Mouse (Mus musculus) liver, embryonic 16.5 days (tissue): ENCODE measurements around the gene Zfand3. TPM values are rescaled to one million over a fixed set of nuclear protein-coding genes. Genes with fewer than 3 reads are reported as not detected.

Source experiments
- ATAC-seq: fragments of 200-750 bp; cut with Nextera tagmentation; 2 replicates; pipeline ENCODE4 v1.8.0; 2017; ENCODE audit warnings: low read depth, mild to moderate bottlenecking, moderate number of reproducible peaks, moderate library complexity
- H3K27ac ChIP-seq: fragments of 300-500 bp; sonication (generic); 2 replicates; pipeline ENCODE4 v1.5.1; 2014; ENCODE audit warnings: mild to moderate bottlenecking, low read length
- H3K27me3 ChIP-seq: fragments of 300-500 bp; sonication (generic); 2 replicates; pipeline ENCODE4 v1.6.1; 2014; ENCODE audit warnings: low read depth, low read length, mixed read lengths; ENCODE audit not compliant: control insufficient read depth, insufficient read depth
- H3K36me3 ChIP-seq: fragments of 300-500 bp; sonication (generic); 2 replicates; pipeline ENCODE4 v1.6.1; 2014; ENCODE audit warnings: mild to moderate bottlenecking; ENCODE audit not compliant: control insufficient read depth, insufficient read depth
- H3K4me1 ChIP-seq: fragments of 300-500 bp; sonication (generic); 2 replicates; pipeline ENCODE4 v1.6.1; 2014; ENCODE audit warnings: low read depth, low read length, mixed read lengths; ENCODE audit not compliant: control insufficient read depth
- H3K4me2 ChIP-seq: fragments of 300-500 bp; sonication (generic); 2 replicates; pipeline ENCODE4 v1.6.1; 2014; ENCODE audit warnings: low read depth, low read length, mixed read lengths
- H3K4me3 ChIP-seq: fragments of 300-500 bp; sonication (generic); 2 replicates; pipeline ENCODE4 v1.5.1; 2014; ENCODE audit warnings: low read depth, mild to moderate bottlenecking, low read length
- H3K9ac ChIP-seq: fragments of 300-500 bp; sonication (generic); 2 replicates; pipeline ENCODE4 v1.6.1; 2014; ENCODE audit warnings: low read depth, low read length
- H3K9me3 ChIP-seq: fragments of 300-500 bp; sonication (generic); replicated peaks from 2 replicates; pipeline ENCODE4 v1.6.1; 2016; ENCODE audit warnings: low read length; ENCODE audit not compliant: control insufficient read depth
- WGBS: fragments of 180-500 bp; shearing (Covaris S2); extraction: QIAGEN DNeasy Blood & Tissue Kit; methylation state at CpG from one replicate; pipeline ENCODE4 v1.1.7; 2014; ENCODE audit not compliant: insufficient replicate concordance; 5-methylcytosine and 5-hydroxymethylcytosine counted together
- polyA plus RNA-seq: library from polyadenylated mRNA; unstranded; fragments of >200 nt; fragmentation: Nextera tagmentation; extraction: Ambion mirVana; gene quantifications from 2 replicates; pipeline ENCODE4 v1.2.1, GENCODE M21; 2015

Zfand3 gene
- polyA plus RNA-seq, 1 experiment from 2014 or later, result 16.3 TPM

GRCm38 (mm10) chr17:30230428-30230827 lies 225.9 kb downstream of the Zfand3 start:
- no peak overlapping the region for H3K4me3 ChIP-seq
- no peaks in the 10 kb centered on the region for H3K36me3 ChIP-seq
- H3K27ac ChIP-seq, result no peak overlapping the region
- no peaks in the 10 kb centered on the region for H3K9me3 ChIP-seq
- no peak for ATAC-seq
- H3K9ac ChIP-seq, result no peak overlapping the region
- no peaks in the 10 kb centered on the region for H3K4me1 ChIP-seq
- 70% methylated on average over 4 of the region's 4 CpGs for WGBS
- no peaks in the 10 kb centered on the region for H3K27me3 ChIP-seq
- H3K4me2 ChIP-seq, result no peak overlapping the region

- H3K36me3 ChIP-seq, result no peaks in the 10 kb centered on the region
- ATAC-seq, result no peak
- 79% methylated on average over 1 of the region's 1 CpGs for WGBS
- H3K27me3 ChIP-seq, result no peaks in the 10 kb centered on the region
- no peak overlapping the region for H3K4me3 ChIP-seq
- no peaks in the 10 kb centered on the region for H3K4me1 ChIP-seq
- H3K27ac ChIP-seq, result no peak overlapping the region
- no peaks in the 10 kb centered on the region for H3K9me3 ChIP-seq
- no peak overlapping the region for H3K9ac ChIP-seq
- H3K4me2 ChIP-seq, result no peak overlapping the region
These were observed 226.9 kb downstream of the Zfand3 start for GRCm38 (mm10) chr17:30231483-30231882.

GRCm38 (mm10) chr17:30232698-30233097 lies 228.2 kb downstream of the Zfand3 start:
- Histone ChIP-seq H3K27ac (no peak overlapping the region), H3K4me1 (no peaks in the 10 kb centered on the region), H3K9ac (no peak overlapping the region), H3K9me3 (no peaks in the 10 kb centered on the region), H3K4me3 (no peak overlapping the region), H3K4me2 (no peak overlapping the region), H3K36me3 (no peaks in the 10 kb centered on the region), H3K27me3 (no peaks in the 10 kb centered on the region)
- WGBS, result 61% methylated on average over 4 of the region's 4 CpGs
- ATAC-seq, result no peak

- Histone ChIP-seq H3K9ac (no peak overlapping the region), H3K27ac (no peak overlapping the region), H3K27me3 (no peaks in the 10 kb centered on the region), H3K36me3 (no peaks in the 10 kb centered on the region), H3K9me3 (no peaks in the 10 kb centered on the region), H3K4me1 (no peaks in the 10 kb centered on the region), H3K4me2 (no peak overlapping the region), H3K4me3 (no peak overlapping the region)
- 56% methylated on average over 4 of the region's 4 CpGs for WGBS
- no peak for ATAC-seq
These were observed 230.8 kb downstream of the Zfand3 start for GRCm38 (mm10) chr17:30235380-30235779.

- ATAC-seq, result no peak
- H3K27ac ChIP-seq, result no peak overlapping the region
- H3K9ac ChIP-seq, result no peak overlapping the region
- H3K4me2 ChIP-seq, result no peak overlapping the region
- H3K4me1 ChIP-seq, result no peaks in the 10 kb centered on the region
- no peaks in the 10 kb centered on the region for H3K27me3 ChIP-seq
- no peaks in the 10 kb centered on the region for H3K9me3 ChIP-seq
- no peaks in the 10 kb centered on the region for H3K36me3 ChIP-seq
- WGBS, result 77% methylated on average over 6 of the region's 6 CpGs
- H3K4me3 ChIP-seq, result no peak overlapping the region
These were observed 232.1 kb downstream of the Zfand3 start for GRCm38 (mm10) chr17:30236611-30237010.

- WGBS, result 68% methylated on average over 7 of the region's 7 CpGs
- no peaks in the 10 kb centered on the region for H3K27me3 ChIP-seq
- no peak overlapping the region for H3K4me2 ChIP-seq
- no peak overlapping the region for H3K4me3 ChIP-seq
- H3K4me1 ChIP-seq, result no peaks in the 10 kb centered on the region
- no peak overlapping the region for H3K9ac ChIP-seq
- no peak for ATAC-seq
- H3K9me3 ChIP-seq, result no peaks in the 10 kb centered on the region
- H3K27ac ChIP-seq, result no peak overlapping the region
- no peaks in the 10 kb centered on the region for H3K36me3 ChIP-seq
These were observed 233.1 kb downstream of the Zfand3 start for GRCm38 (mm10) chr17:30237600-30237999.

GRCm38 (mm10) chr17:30239458-30239857 lies 234.9 kb downstream of the Zfand3 start:
- no peak overlapping the region for H3K4me3 ChIP-seq
- H3K4me2 ChIP-seq, result no peak overlapping the region
- H3K4me1 ChIP-seq, result no peaks in the 10 kb centered on the region
- no peaks in the 10 kb centered on the region for H3K27me3 ChIP-seq
- H3K27ac ChIP-seq, result no peak overlapping the region
- no peak for ATAC-seq
- no peak overlapping the region for H3K9ac ChIP-seq
- WGBS, result 68% methylated on average over 5 of the region's 5 CpGs
- no peaks in the 10 kb centered on the region for H3K36me3 ChIP-seq
- H3K9me3 ChIP-seq, result no peaks in the 10 kb centered on the region

- Histone ChIP-seq H3K4me3 (no peak overlapping the region), H3K36me3 (no peaks in the 10 kb centered on the region), H3K9me3 (no peaks in the 10 kb centered on the region), H3K4me2 (no peak overlapping the region), H3K9ac (no peak overlapping the region), H3K27ac (no peak overlapping the region), H3K27me3 (no peaks in the 10 kb centered on the region), H3K4me1 (no peaks in the 10 kb centered on the region; the same call in none of the 2 replicates)
- no peak for ATAC-seq
- 68% methylated on average over 4 of the region's 4 CpGs for WGBS
These were observed 236.1 kb downstream of the Zfand3 start for GRCm38 (mm10) chr17:30240659-30241058.

- Histone ChIP-seq H3K4me3 (no peak overlapping the region), H3K9ac (no peak overlapping the region), H3K4me1 (no peaks in the 10 kb centered on the region; the same call in none of the 2 replicates), H3K9me3 (no peaks in the 10 kb centered on the region), H3K36me3 (no peaks in the 10 kb centered on the region), H3K27ac (no peak overlapping the region), H3K4me2 (no peak overlapping the region), H3K27me3 (no peaks in the 10 kb centered on the region)
- WGBS, result 66% methylated on average over 6 of the region's 6 CpGs
- ATAC-seq, result no peak
These were observed 236.5 kb downstream of the Zfand3 start for GRCm38 (mm10) chr17:30241061-30241460.
